Mouse (Mus musculus): ENCODE results near the gene Cacna1c. TPM values are rescaled to one million over a fixed set of nuclear protein-coding genes. Genes with fewer than 3 reads are reported as not detected.
"Not testable (repeated sequence)": the region's sequence is repeated elsewhere in the genome, so short reads cannot be mapped to it uniquely, and the experiment has no call there.

The Cacna1c gene
- total RNA-seq, 2 experiments from 2014 or later: 0.11 TPM; not detected in 1

- ATAC-seq (ENCODE audit: poor library complexity, severe bottlenecking): no peak
These were observed 552.7 kb downstream of the Cacna1c start for GRCm38 (mm10) chr6:118643541-118643940.

GRCm38 (mm10) chr6:118641671-118642325, 554.4 kb downstream of the Cacna1c start:
- no peak for ATAC-seq (ENCODE audit: poor library complexity, severe bottlenecking)

GRCm38 (mm10) chr6:118639816-118640215, 556.4 kb downstream of the Cacna1c start:
- no peak for ATAC-seq (ENCODE audit: poor library complexity, severe bottlenecking)

GRCm38 (mm10) chr6:118638911-118639310, 557.3 kb downstream of the Cacna1c start:
- ATAC-seq (ENCODE audit: poor library complexity, severe bottlenecking): no peak

GRCm38 (mm10) chr6:118632491-118632890, 563.7 kb downstream of the Cacna1c start:
- ATAC-seq (ENCODE audit: poor library complexity, severe bottlenecking): no peak

GRCm38 (mm10) chr6:118630006-118630405, 566.2 kb downstream of the Cacna1c start:
- no peak for ATAC-seq (ENCODE audit: poor library complexity, severe bottlenecking)

- no peak for ATAC-seq (ENCODE audit: poor library complexity, severe bottlenecking)
These were observed 570.0 kb downstream of the Cacna1c start for GRCm38 (mm10) chr6:118626246-118626645.

GRCm38 (mm10) chr6:118623609-118624008, 572.6 kb downstream of the Cacna1c start:
- no peak for ATAC-seq (ENCODE audit: poor library complexity, severe bottlenecking)

GRCm38 (mm10) chr6:118621866-118622265, 574.4 kb downstream of the Cacna1c start:
- no peak for ATAC-seq (ENCODE audit: poor library complexity, severe bottlenecking)

- no peak for ATAC-seq (ENCODE audit: poor library complexity, severe bottlenecking)
These were observed 574.8 kb downstream of the Cacna1c start for GRCm38 (mm10) chr6:118621406-118621805.

GRCm38 (mm10) chr6:118608906-118609305, 587.3 kb downstream of the Cacna1c start:
- ATAC-seq (ENCODE audit: poor library complexity, severe bottlenecking): no peak

GRCm38 (mm10) chr6:118605974-118606373, 590.2 kb downstream of the Cacna1c start:
- ATAC-seq (ENCODE audit: poor library complexity, severe bottlenecking): no peak

- no peak for ATAC-seq (ENCODE audit: poor library complexity, severe bottlenecking)
These were observed 592.4 kb downstream of the Cacna1c start for GRCm38 (mm10) chr6:118603825-118604224.

- no peak for ATAC-seq (ENCODE audit: poor library complexity, severe bottlenecking)
These were observed 600.5 kb downstream of the Cacna1c start for GRCm38 (mm10) chr6:118595681-118596055.

GRCm38 (mm10) chr6:118594833-118595680, 601.2 kb downstream of the Cacna1c start:
- ATAC-seq (ENCODE audit: poor library complexity, severe bottlenecking): no peak

- ATAC-seq (ENCODE audit: poor library complexity, severe bottlenecking): no peak
These were observed 602.1 kb downstream of the Cacna1c start for GRCm38 (mm10) chr6:118594070-118594469.

- ATAC-seq (ENCODE audit: poor library complexity, severe bottlenecking): peak; percentile 45; the same call in 1 of the 2 replicates
These were observed 602.7 kb downstream of the Cacna1c start for GRCm38 (mm10) chr6:118593377-118594061.

GRCm38 (mm10) chr6:118592662-118593376, 603.4 kb downstream of the Cacna1c start:
- ATAC-seq (ENCODE audit: poor library complexity, severe bottlenecking): no peak

- not testable (repeated sequence) for ATAC-seq (ENCODE audit: poor library complexity, severe bottlenecking)
These were observed 617.5 kb downstream of the Cacna1c start for GRCm38 (mm10) chr6:118578741-118579140.

- no peak for ATAC-seq (ENCODE audit: poor library complexity, severe bottlenecking)
These were observed 621.9 kb downstream of the Cacna1c start for GRCm38 (mm10) chr6:118574351-118574750.

GRCm38 (mm10) chr6:118567816-118568215, 628.4 kb downstream of the Cacna1c start:
- no peak for ATAC-seq (ENCODE audit: poor library complexity, severe bottlenecking)

Data from megakaryocyte, adult 5-6 weeks (primary cell).